ENCODE assay signal across 9 mouse cellular contexts in genomic region chr2:38546222-38546621, GRCm38 (mm10). TPM values are rescaled to one million over a fixed set of nuclear protein-coding genes. Genes with fewer than 3 reads are reported as not detected.
DNase-seq lines count a peak whose midpoint lies in the region; ATAC-seq and TF ChIP-seq lines count a peak whose summit lies in the region.
"Had no signal": no experiment of that assay in that cellular context is flagged by ENCODE, and none has a peak within 500 bp of the region (broad histone marks: within the 10 kb centered on the region; RNA-seq: fewer than 3 reads in every experiment).

No protein-coding gene starts in this region.

- no peak overlapping the region for H3K4me2 ChIP-seq in liver, embryonic 11.5 days
- H3K4me2 ChIP-seq in heart, embryonic 15.5 days, result no peak overlapping the region
- H3K4me2 ChIP-seq in limb, embryonic 14.5 days (replicated peaks; ENCODE audit: low read depth, low read length, severe bottlenecking), result no peak overlapping the region

- no peak overlapping the region for H3K9ac ChIP-seq in liver, adult 2 months (ENCODE audit: low read depth, low read length)
- no peak overlapping the region for H3K9ac ChIP-seq in liver, embryonic 11.5 days (ENCODE audit: low read depth, low read length)
- peak overlapping the region; percentile 17; the same call in 1 of the 2 replicates for H3K9ac ChIP-seq in heart, embryonic 15.5 days
- no peak overlapping the region for H3K9ac ChIP-seq in limb, embryonic 14.5 days (ENCODE audit: low read depth, low read length, severe bottlenecking)

- H3K4me3 ChIP-seq in liver, adult 2 months (ENCODE audit: insufficient read depth, low read depth, low read length), result no peak overlapping the region
- H3K4me3 ChIP-seq in liver, embryonic 11.5 days (ENCODE audit: low read depth, low read length), result no peak overlapping the region
- H3K4me3 ChIP-seq in heart, embryonic 15.5 days, result no peak overlapping the region
- H3K4me3 ChIP-seq in limb, embryonic 14.5 days (replicated peaks; ENCODE audit: low read length), result no peak overlapping the region
- H3K4me3 ChIP-seq in cerebellum, adult 2 months (replicated peaks; ENCODE audit: insufficient read depth, low read depth, low read length), result no peak overlapping the region

- H3K27ac ChIP-seq in liver, adult 2 months (replicated peaks; ENCODE audit: insufficient read depth, low read depth, low read length), result peak overlapping the region; percentile 45; the same call in 1 of the 2 replicates
- no peak overlapping the region for H3K27ac ChIP-seq in liver, embryonic 11.5 days (ENCODE audit: low read depth, low read length)
- peak overlapping the region; percentile 62 for H3K27ac ChIP-seq in heart, embryonic 15.5 days
- no peak overlapping the region for H3K27ac ChIP-seq in limb, embryonic 14.5 days (replicated peaks; ENCODE audit: low read depth, low read length)
- H3K27ac ChIP-seq in cerebellum, adult 2 months (ENCODE audit: insufficient read depth, low read length), result no peak overlapping the region

- no peaks in the 10 kb centered on the region for H3K9me3 ChIP-seq in liver, embryonic 11.5 days (ENCODE audit: control insufficient read depth, low read length)
- no peaks in the 10 kb centered on the region for H3K9me3 ChIP-seq in heart, embryonic 15.5 days (replicated peaks)
- no peaks in the 10 kb centered on the region for H3K9me3 ChIP-seq in limb, embryonic 14.5 days (ENCODE audit: control insufficient read depth, low read length)
- H3K9me3 ChIP-seq: G1E had no signal

- 12% methylated on average over 6 of the region's 6 CpGs for WGBS in liver, adult 2 months
- 45% methylated on average over 6 of the region's 6 CpGs for WGBS in liver, embryonic 11.5 days
- 19% methylated on average over 6 of the region's 6 CpGs for WGBS in heart, embryonic 15.5 days
- WGBS in limb, embryonic 14.5 days, result 30% methylated on average over 6 of the region's 6 CpGs
- WGBS in cerebellum, adult 2 months, result 76% methylated on average over 6 of the region's 6 CpGs

- H3K27me3 ChIP-seq in liver, adult 2 months (ENCODE audit: control insufficient read depth, insufficient read depth, low read length), result no peaks in the 10 kb centered on the region
- no peaks in the 10 kb centered on the region for H3K27me3 ChIP-seq in liver, embryonic 11.5 days (replicated peaks; ENCODE audit: control insufficient read depth, insufficient read depth, low read length)
- H3K27me3 ChIP-seq in heart, embryonic 15.5 days, result no peaks in the 10 kb centered on the region
- no peaks in the 10 kb centered on the region for H3K27me3 ChIP-seq in limb, embryonic 14.5 days (ENCODE audit: control insufficient read depth, insufficient read depth, low read length)
- H3K27me3 ChIP-seq in cerebellum, adult 2 months (ENCODE audit: control insufficient read depth, insufficient read depth, low read length), result no peaks in the 10 kb centered on the region

- TF ChIP-seq POLR2A in liver, adult 2 months (IDR thresholded peaks at IDR 0.05; ENCODE audit: extremely low read depth, insufficient read depth, low read length), result no peak
- TF ChIP-seq POLR2A in limb, embryonic 14.5 days (IDR thresholded peaks at IDR 0.05; ENCODE audit: borderline replicate concordance, extremely low read depth, insufficient read depth, insufficient read length), result no peak
- TF ChIP-seq POLR2A in cerebellum, adult 2 months (IDR thresholded peaks at IDR 0.05; ENCODE audit: borderline replicate concordance, insufficient read depth, low read length), result no peak

- H3K4me1 ChIP-seq in liver, adult 2 months (ENCODE audit: control insufficient read depth, insufficient read depth, low read length), result peaks cover 31% of the 10 kb centered on the region
- H3K4me1 ChIP-seq in liver, embryonic 11.5 days (replicated peaks; ENCODE audit: control insufficient read depth, insufficient read depth, low read length), result peaks cover 27% of the 10 kb centered on the region
- H3K4me1 ChIP-seq in heart, embryonic 15.5 days (replicated peaks), result peaks cover 59% of the 10 kb centered on the region
- H3K4me1 ChIP-seq in limb, embryonic 14.5 days (ENCODE audit: control insufficient read depth, insufficient read depth, low read length), result peaks cover 14% of the 10 kb centered on the region
- peaks cover 7% of the 10 kb centered on the region for H3K4me1 ChIP-seq in cerebellum, adult 2 months (ENCODE audit: control insufficient read depth, insufficient read depth, low read length)

- ATAC-seq in liver, embryonic 11.5 days (replicated peaks; ENCODE audit: low FRiP score), result no peak
- peak; percentile 57 for ATAC-seq in heart, embryonic 15.5 days (replicated peaks; ENCODE audit: insufficient number of reproducible peaks, insufficient read depth, low FRiP score, low read depth)
- ATAC-seq in limb, embryonic 14.5 days (ENCODE audit: low FRiP score, low read depth), result no peak

- H3K36me3 ChIP-seq in liver, adult 2 months (ENCODE audit: control insufficient read depth, insufficient read depth, low read length), result no peaks in the 10 kb centered on the region; the same call in 1 of the 2 replicates
- no peaks in the 10 kb centered on the region for H3K36me3 ChIP-seq in liver, embryonic 11.5 days (ENCODE audit: control insufficient read depth, insufficient read depth, low read length)
- no peaks in the 10 kb centered on the region; the same call in 1 of the 2 replicates for H3K36me3 ChIP-seq in heart, embryonic 15.5 days
- peaks cover 18% of the 10 kb centered on the region for H3K36me3 ChIP-seq in limb, embryonic 14.5 days (ENCODE audit: control insufficient read depth, insufficient read depth, low read length)

- peaks cover 48% of the 10 kb centered on the region for H3K79me2 ChIP-seq in liver, adult 2 months (ENCODE audit: control insufficient read depth, insufficient read depth, low read length)

- TF ChIP-seq CTCF in liver, adult 2 months (IDR thresholded peaks at IDR 0.05; ENCODE audit: low read depth, low read length), result no peak
- no peak for TF ChIP-seq CTCF in cerebellum, adult 2 months (IDR thresholded peaks at IDR 0.05; ENCODE audit: borderline replicate concordance, insufficient read depth, low read depth, low read length)

- DNase-seq in liver, adult 2 months (ENCODE audit: extremely low read depth, low read depth, low spot score), result peak; percentile 73
- DNase-seq in liver, embryonic 11.5 days (ENCODE audit: low spot score), result no peak
- DNase-seq in embryo, embryonic 10 days (ENCODE audit: low spot score), result peak; percentile 87
- DNase-seq in limb, embryonic 14.5 days (ENCODE audit: low spot score), result peak; percentile 32
- DNase-seq in right cerebral cortex, postnatal 36 days (ENCODE audit: low spot score in 2 of 2), result no peak
- DNase-seq in cerebellum, adult 2 months, result no peak
- DNase-seq in frontal cortex, postnatal 14 days (ENCODE audit: low spot score in 2 of 2), result no peak

RNA-seq across cellular contexts. Expression of gene Nek6, which starts 34.8 kb away (rescaled TPM):
- total RNA-seq in liver, adult 2 months (2014; rRNA removed), result 13.6 and 17.1 TPM in 2 replicates
- 51.0 and 58.8 TPM in 2 replicates for polyA plus RNA-seq in liver, adult 2 months (2012; rRNA removed)
- polyA plus RNA-seq in liver, embryonic 11.5 days (2014; fragmentation: Nextera tagmentation; extraction: Ambion mirVana), result 64.9 and 66.2 TPM in 2 replicates
- 60.8 and 71.4 TPM in 2 replicates for polyA plus RNA-seq in heart, embryonic 15.5 days (2015; fragmentation: Nextera tagmentation; extraction: Ambion mirVana)
- 77.2 and 81.1 TPM in 2 replicates for polyA plus RNA-seq in limb, embryonic 14.5 days (2012; rRNA removed)
- 123 and 138 TPM in 2 replicates for polyA plus RNA-seq in limb, embryonic 14.5 days (2014; fragmentation: Nextera tagmentation; extraction: Ambion mirVana)
- 26.8 and 28.0 TPM in 2 replicates for polyA plus RNA-seq in cerebellum, adult 2 months (2012; rRNA removed)

Comparison
In these comparisons a context has a peak if more than half of its experiments do, and no peak if none do; other contexts are left out.
1. DNase-seq: peak in liver, adult 2 months (single experiment), embryo, embryonic 10 days (single experiment) and limb, embryonic 14.5 days (single experiment); none in liver, embryonic 11.5 days (single experiment), right cerebral cortex, postnatal 36 days (0 of 2), cerebellum, adult 2 months (0 of 2) and frontal cortex, postnatal 14 days (0 of 2).
2. H3K27ac ChIP-seq: peak in liver, adult 2 months (single experiment) and heart, embryonic 15.5 days (single experiment); none in liver, embryonic 11.5 days (single experiment), limb, embryonic 14.5 days (single experiment) and cerebellum, adult 2 months (single experiment).